Mouse (Mus musculus) lung, postnatal 25 days (tissue): Measurements from ENCODE around the gene Sall4.

Experiments
- DNase-seq: peaks from one replicate; pipeline ENCODE4 v3.0.0; 2022; ENCODE audit warnings: low spot score

Gene Sall4

DNA sequence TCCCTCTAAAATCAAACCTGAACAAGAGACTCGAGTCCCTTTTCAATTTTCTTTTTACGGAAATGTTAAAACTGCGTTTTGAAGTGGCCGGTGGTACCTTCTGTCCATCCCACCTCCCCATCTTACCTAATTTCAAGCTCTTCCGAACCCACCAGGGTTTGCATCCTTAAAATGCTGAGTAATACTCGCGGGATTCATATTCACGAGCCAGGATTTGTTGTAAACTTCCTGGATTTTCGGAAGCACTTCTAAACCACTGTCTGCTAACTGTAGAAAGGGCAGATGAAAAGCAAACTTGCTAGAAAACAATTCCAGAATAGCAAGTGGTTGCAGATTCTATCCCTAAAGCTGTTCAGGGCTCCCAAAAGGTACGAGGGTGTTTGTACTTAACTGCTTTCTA lies at the start of gene Sall4:
Sall4 (minus strand) TSS at position 362 of the 400 bp plus-strand sequence.
- DNase-seq = no peak

DNA sequence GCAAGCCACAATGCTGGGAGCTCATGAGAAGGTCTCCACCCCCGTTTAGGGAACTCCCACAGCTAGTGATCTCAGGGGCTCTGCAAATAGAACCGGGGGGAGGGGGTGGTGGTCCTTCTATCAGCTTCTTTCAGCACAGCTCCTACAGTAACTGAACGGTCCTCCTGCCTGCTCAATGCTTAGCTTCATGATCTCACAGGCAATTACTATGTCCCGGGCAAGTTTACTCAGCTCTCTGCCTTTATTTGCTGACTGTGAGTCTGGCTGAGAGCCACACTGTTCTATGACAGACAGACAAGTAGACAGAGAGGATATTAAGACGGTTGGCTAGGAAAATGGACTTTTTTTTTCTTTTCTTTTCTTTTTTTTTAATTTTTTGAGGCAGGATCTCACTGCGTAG lies 45.5 kb upstream of the Sall4 start:
- no peak for DNase-seq

DNA sequence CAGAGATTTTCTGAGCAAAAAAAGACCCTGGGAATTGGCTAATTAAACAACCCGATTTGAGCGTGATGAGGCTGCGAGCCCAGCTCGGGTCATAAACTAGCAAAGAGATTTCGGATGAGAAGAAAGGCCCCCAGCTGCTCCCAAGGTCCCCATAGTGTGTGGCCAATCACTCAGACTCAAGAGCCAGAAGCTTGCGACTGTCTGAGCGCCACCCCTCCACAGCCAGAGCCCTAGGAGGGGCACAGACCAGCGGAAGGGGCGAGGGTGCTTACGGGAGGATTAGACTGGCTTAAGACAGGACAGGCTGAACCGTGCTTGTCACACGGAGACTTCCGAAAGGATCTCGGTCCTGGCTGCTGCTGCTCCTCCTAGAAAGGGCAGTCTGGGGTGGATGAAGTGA lies 42.2 kb upstream of the Sall4 start:
- DNase-seq = no peak

DNA sequence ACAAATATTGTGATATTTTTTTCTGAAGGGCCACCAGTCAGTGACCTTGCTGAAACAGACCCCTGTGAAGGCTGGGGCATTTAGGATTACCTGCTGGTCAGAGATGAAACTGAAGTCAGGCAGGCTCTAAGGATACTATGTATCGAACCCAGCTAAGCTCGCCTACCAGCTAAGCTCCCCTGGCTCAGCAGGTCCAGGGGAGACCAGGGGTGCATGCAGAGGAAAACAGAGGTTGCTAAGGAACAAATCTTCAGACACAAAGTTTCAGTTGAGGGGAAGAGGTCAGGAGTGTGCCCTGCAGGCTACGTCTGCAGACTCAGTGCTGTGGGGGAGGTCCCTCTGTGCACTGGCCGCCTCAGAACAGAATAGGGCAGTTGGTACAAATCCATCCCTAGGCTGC lies 39.9 kb upstream of the Sall4 start:
- DNase-seq = no peak

DNA sequence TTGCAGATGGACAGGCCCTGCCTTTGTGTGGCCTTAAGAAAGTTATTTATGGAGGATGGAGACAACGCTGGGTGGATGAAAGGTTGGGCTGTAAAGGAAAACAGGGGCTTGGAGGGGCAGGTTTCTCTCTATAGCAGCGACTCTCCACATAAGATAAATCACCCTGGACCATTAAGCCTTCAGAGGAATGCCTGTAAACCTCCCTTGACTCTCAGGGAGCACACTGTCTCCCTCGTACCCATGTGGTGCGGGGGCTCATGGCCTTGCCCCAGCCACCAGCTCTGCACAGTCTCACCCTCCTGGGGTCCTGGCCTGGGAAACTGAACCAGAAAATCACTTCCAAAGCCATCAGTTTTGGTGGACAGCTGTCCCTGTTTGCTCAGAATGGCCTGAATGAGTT lies 36.1 kb upstream of the Sall4 start:
- DNase-seq = no peak

DNA sequence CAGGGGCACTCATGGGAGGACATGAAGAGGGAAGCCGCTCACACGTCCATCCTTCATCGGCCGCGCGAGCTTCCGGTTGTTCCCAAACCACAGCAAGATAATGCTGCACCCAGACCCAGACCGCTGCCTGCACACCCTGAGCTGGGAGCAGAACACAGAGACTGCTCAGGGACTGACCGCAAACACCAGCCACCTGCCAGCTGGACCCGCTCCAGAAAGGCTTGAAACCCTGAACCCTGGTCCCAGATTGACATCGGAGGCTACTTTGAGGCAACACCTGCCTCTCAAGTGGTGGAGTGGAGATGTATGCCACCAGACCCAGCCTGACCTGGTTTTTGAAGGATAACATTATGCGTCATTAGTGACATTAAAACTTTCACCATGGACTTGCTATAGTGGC lies 31.6 kb upstream of the Sall4 start:
- no peak for DNase-seq

DNA sequence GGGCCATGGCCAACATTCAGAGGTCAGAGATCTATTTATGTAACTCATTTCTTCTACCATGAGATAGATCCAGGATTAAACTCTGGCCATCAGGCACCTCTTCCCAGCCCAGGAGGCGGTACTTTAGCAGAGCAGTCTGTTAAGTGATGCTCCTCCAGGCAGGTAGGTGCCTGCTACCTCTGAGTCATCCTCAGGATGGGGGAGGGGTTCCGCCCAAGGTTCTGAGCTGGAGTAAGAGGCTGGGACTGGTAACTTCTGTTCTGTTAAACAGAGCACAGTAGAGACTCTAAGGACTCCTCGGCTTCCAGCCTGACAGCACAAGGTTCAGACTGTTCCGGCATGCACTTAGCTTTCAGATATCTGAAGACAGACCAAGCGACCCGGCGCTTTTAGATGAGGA lies 31.2 kb upstream of the Sall4 start:
- DNase-seq = no peak

DNA sequence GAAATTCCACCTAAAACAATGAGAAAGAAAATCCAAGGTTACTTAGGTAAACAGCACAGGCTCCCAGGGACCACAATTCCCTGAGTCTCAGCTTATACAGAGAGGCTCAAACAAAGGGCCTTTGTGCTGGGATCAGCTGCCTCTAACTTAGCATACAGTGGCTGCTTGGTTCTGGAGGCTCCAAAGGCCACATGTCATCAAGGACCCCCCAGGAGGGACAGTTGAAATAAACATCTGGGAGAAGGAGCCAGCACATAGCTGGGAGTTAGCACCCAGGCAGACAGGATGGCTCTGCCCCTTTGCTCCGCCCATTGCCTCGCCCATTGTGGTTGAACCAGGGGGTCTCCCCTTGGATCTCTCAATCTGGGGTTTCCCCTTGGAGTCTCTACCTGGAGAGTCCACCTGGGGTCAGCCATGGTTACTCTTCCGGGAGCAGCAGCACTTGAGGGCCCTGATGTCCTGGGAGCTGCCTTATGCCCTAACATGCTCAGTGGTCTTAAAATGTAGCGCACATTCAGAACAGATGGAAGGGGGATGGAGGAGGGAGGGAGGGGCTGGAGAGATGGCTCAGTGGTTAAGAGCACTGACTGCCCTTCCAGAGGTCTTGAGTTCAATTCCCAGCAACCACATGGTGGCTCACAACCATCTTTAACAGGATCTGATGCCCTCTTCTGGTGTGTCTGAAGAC lies 23.5 kb upstream of the Sall4 start:
- DNase-seq = no peak

DNA sequence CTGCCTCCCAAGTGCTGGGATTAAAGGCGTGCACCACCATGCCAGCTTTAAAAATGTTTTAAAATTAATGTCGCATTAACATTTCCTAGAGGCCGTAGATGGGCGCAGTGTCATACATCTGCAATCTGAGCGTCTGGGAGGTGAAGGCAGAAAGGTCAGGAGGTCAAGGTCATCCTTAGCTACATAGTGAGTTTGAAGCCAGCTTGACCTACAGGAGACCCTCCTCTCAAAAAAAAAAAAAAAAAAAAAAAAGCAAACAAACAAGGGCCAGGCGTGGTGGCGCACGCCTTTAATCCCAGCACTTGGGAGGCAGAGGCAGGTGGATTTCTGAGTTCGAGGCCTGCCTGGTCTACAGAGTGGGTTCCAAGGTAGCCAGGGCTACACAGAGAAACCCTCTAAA lies 18.4 kb upstream of the Sall4 start:
- DNase-seq = no peak

DNA sequence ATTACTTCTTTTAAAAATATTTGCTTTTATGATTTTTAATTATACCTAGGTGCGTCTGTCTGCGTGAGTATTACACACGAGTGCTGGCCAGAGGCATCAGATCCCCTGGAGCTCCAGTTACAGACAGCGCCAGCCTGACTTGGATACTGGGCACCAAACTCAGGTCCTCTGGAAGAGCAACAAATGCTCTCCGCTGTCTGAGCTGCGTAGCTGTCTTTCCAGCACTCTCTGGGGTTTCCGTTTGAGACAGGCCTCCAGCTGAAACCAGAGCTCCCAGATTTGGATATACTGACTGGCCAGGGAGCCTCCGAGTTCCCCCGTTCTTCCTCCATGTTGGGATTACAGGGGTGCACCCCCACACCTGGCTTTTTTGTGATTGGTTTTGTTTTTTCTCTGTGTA lies 12.9 kb upstream of the Sall4 start:
- DNase-seq = no peak

DNA sequence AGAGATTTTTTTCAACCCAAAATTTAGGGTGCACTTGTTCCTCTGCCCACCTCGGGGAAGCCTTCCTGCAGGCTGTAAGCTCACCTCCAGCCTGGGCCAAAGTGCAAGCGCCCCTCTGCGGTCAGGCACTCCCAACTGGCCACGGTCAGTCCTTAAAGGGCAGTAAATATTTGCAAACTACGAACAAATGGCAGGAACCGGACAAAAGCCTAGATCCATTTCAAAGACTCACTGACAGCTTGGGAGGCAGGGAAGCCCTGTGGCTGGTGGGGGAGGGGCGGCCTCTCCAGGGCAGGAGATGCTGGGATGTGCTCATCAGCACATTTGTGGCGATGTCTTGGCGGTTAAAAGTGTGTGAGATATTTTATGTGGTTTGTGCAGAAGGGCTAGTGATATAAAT lies 12.3 kb upstream of the Sall4 start:
- no peak for DNase-seq

DNA sequence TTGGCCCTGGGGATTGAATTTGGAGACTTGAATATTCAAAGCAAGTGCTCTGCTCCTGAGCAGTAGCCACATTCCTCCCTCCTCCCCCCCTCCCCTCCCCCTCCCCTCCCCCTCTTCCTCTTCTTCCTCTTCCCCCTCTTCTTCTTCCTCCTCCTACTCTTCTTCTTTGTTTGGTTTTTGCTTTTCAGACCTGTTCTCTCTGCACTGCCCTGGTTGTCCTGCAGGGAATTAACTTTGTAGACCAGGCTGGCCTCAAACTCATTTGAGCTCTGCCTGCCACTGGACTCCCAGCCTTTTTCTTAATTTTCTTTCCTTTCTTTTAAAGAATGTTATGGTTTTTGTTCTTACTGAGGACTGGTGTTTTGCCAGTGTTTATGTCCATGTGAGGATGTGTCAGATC lies 9.7 kb upstream of the Sall4 start:
- no peak for DNase-seq

DNA sequence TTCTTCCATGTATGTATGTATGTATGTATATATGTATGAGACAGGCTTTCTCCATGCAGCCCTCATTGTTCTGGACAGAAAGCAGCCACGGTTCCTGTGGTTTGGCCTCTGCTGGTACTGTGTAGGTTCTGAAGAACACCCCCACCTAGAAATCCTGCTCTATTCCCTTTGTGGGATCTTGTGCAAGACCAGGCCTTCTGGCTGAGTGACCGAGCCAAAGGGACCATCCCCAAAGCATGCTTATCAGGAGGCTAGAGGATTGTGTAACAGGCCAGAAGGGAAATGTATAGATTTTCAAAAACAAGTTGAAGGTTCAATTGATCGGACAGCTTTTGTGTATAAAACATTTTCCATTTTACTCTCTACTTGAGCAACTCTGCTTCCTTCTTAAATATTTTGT lies 8.5 kb upstream of the Sall4 start:
- DNase-seq = no peak

DNA sequence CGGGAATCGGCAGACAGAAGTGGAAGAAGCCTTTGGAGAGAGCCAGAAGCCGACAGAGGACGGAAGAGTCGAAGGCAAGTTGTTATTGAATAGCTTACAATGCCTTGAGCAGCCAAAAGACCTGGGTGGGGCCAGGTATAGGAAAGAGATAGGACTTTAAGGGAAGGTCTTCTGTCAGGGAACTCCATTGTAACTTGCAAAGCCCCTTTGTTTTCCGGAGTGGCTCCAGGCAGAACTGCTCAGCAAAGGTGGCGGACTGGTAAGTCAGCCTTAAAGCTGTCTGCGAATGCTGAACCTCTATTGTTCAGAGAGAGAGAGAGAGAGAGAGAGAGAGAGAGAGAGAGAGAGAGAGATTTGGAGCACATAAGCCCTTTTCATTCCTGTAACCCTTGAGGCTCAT lies 1.5 kb upstream of the Sall4 start:
- DNase-seq = no peak

DNA sequence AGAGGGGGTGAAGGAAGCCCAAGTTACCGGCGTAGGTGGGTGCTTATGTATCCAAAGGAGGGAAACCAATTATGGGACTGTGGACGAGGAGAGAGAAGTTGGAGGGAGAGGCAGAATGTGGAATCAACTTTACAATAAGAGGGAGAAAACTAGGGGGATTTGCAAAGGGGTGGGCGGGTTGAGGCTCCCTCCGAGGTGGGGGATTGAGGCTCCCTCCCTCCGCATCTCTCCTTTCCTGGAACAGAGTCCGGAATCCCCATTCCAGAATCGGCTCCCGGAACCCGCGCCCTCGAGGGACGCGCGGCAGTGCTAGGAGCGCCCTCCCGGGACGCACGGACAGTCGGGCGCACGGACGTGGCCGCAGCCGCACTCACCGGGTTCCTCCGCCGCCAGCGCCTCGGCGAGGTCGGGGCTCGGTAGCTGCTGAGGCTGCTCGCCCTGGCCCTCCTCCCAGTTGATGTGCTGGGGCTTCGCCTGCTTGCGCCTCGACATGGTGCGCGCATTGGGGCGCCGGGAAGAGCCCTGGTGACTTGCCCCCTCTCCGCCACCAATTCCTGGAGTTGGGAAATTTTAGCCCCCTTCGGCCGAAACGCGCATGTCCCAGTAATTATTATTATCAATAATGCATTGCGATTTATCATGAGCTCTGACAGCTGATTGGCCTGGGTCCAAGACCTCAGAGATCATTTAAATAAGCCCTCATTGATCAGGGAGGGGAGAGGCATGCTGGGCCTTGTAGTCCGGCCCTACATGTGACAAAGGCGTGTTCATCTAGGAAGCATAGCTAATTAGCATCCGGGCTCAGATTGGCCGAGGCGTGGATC lies 993 bp downstream of the Sall4 start:
- DNase-seq = no peak

DNA sequence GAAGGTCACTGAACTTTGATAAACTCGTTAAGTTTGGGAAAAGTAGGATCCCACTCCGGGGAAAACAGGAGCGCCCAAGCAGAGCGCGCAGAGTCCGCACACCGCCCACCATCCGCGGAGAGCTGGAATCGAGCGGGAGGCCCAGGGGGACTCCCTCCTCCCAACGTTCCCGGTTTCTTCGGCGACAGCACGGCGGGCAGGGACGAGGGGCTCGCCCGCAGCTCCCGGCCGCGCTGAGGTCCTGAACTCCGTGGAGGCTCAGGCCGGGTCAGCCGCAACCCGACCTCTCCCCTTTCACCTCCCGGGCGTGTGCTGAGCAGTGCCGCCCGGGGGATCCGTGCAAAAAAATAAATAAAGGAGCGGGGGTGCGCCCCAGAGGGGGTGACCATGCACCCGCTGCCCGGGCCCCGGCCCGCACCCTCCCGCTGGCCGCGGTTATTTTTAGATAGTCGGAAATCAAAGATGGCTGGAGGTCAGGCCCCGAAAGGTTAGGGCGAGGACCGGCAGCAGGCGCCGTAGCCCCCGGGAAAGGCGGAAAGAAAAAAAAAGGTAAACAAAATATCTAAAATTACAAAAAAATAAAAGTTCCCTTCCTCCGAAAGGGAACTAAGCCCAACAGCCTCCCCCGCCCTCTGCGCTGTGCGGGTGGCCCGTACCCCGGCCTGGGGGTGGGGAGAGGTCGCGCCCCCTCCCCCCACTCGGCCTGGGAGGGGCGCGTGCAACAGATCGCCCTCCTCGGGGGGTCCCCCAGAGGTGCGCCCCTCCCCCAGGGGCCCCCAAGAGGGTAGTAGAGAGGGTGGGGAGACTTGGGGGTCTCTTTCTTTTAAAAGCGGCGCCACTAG lies 1.8 kb downstream of the Sall4 start:
- DNase-seq = no peak

DNA sequence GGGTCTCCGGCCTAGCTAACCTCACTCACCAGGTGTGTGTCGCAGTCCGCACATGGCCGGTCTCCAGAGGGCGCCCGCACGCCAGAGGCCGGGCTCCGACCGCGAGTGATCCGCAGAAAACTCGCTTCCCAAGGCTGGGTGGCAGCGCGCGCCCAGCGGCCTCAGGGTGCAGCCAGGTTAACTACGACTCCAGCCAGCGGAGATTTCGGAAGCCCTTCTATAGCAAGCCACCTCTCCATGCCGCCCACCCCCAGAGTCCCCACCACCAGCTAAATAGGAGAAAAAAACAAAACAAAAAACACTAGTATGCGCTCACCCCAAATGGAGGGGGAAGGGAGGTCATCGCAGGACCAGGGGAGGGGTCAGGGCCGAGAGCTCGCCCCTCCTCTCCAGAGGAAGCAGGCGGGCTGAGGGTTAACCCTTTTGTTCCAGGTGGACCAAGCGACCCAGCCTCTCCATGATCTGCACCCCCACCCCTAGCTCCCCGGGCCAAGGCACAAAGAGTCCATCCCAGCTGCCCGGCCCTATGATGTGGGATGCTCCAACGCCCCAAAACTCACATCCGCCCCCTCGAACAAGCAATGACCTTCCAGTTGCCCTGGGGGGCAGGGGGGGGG lies 2.6 kb downstream of the Sall4 start:
- peak; percentile 26 for DNase-seq

DNA sequence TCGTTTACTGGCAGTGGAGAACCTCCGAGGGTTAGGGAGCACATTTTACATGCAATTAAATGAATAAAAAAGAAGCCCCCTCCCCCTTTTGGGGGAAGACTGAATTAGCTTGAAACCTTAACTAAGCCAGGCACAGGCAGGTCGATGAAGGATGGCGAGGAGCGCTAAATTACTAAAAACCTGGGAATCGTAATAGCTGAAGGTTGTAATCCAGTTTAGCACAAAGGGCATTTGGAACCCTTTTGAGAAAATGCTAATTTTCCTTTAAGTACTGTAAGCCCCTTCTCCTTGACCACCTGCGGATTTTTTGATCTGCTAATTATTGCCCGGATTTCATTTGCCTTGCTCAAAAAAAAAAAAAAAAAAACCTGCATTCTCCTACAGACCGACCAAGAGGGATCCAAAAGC lies 3.3 kb downstream of the Sall4 start:
- no peak for DNase-seq

DNA sequence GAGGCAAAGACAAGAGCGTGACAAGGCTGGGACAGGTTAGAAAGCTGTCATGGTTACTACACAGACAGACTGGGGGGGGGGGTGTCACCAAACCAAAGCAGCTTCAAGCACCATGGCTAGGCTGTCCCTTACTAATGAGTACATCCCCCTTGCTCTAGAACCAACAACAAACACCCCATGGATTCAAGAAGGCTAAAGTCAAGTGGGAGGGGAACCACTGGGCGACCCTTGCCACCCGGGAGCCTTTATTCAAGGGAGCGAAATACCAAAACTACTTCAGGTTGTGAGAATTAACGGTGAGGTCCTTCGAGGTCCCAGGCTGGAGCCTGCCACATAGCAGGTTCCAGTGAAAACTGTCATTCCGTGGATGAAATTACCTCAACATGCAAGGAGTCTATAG lies 4.0 kb downstream of the Sall4 start:
- no peak for DNase-seq

DNA sequence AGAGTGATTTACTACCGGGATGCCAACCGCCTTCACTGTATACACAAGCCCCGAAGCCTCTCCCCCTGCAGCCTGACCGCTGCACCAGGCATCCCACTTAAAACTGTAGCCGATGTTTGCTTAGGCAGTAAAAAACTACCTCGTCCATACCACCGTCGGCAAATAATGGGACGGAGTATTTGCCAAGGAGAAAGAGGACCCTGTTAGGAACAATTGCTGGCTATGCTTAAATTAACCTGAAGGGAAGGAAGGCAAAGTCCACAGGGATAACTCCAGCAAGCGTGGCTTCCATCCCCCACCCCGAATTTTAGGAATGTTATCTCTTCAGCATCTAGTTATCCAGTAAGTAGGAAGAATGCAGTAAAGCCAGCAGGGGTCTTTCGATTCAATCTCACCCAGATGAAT lies 5.3 kb downstream of the Sall4 start:
- no peak for DNase-seq

DNA sequence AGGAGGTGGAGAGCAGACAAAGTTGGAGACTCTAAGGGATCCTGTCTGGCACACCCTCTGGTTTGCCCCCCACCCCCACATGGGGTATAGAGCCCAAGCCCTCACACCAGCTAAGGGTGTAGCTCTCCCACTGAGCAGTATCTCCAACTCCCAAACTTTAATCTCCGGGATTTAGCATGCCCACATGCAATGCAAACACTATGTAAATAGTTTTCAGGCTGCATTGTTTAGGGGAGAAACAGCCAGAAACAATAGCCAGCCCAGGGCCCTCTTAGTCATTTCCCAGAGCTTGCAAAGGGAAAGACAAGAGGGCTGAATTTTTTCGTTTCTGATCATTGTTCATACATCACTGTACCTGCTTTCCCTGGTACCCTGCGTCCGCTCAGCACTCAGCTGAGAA lies 5.8 kb downstream of the Sall4 start:
- no peak for DNase-seq

DNA sequence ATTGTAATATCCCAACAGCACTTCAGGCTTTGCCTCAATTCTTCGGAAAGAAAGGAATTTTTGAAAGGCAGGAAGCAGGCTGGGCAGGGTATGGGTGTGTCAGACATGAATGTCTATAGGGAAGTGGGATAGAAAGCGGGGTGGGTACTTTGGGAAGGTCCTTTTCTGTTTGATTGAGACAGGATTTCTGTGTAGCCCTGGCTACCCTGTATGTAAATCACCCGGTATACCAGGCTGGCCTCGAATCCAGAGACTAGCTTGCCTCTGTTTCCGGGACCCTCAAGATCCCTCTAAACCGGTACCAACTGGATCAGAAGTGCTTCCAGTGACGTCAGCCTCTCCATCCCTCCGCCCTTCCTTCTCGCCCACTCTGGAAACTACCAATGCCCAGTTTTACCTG lies 6.6 kb downstream of the Sall4 start:
- no peak for DNase-seq
